Mouse (Mus musculus) telencephalon, adult 2 months (tissue): ENCODE data around the gene Rasal2.

ENCODE experiments used
- DNase-seq: peaks from one replicate; pipeline ENCODE4 v3.0.0-alpha.2; 2011; ENCODE audit warnings: low read depth, low spot score

Gene Rasal2

GRCm38 (mm10) chr1:157143326-157143932 lies 269.0 kb downstream of the Rasal2 start:
- no peak for DNase-seq

- DNase-seq, result no peak
Measured at GRCm38 (mm10) chr1:157141014-157141413, 271.4 kb downstream of the Rasal2 start.

GRCm38 (mm10) chr1:157137854-157138241 lies 274.5 kb downstream of the Rasal2 start:
- DNase-seq, result no peak

GRCm38 (mm10) chr1:157137132-157137853 lies 275.1 kb downstream of the Rasal2 start:
- DNase-seq, result no peak

GRCm38 (mm10) chr1:157128219-157128618 lies 284.2 kb downstream of the Rasal2 start:
- DNase-seq, result no peak

GRCm38 (mm10) chr1:157123836-157124235 lies 288.6 kb downstream of the Rasal2 start:
- DNase-seq, result no peak

GRCm38 (mm10) chr1:157119168-157119567 lies 293.2 kb downstream of the Rasal2 start:
- no peak for DNase-seq

- no peak for DNase-seq
Measured at GRCm38 (mm10) chr1:157117440-157117839, 295.0 kb downstream of the Rasal2 start.

- peak; percentile 49 for DNase-seq
Measured at GRCm38 (mm10) chr1:157114492-157114891, 297.9 kb downstream of the Rasal2 start.

- no peak for DNase-seq
Measured at GRCm38 (mm10) chr1:157110287-157110835, 302.0 kb downstream of the Rasal2 start.

GRCm38 (mm10) chr1:157108580-157108979 lies 303.8 kb downstream of the Rasal2 start, which contains the start of gene Tex35:
Tex35 (minus strand) TSS chr1:157108680.
- DNase-seq, result no peak

GRCm38 (mm10) chr1:157101122-157101865 lies 311.1 kb downstream of the Rasal2 start:
- no peak for DNase-seq

- no peak for DNase-seq
Measured at GRCm38 (mm10) chr1:157095534-157095933, 316.9 kb downstream of the Rasal2 start.

- no peak for DNase-seq
Measured at GRCm38 (mm10) chr1:157092622-157093021, 319.8 kb downstream of the Rasal2 start.

GRCm38 (mm10) chr1:157092140-157092539 lies 320.3 kb downstream of the Rasal2 start:
- DNase-seq, result no peak

GRCm38 (mm10) chr1:157090835-157091234 lies 321.6 kb downstream of the Rasal2 start:
- DNase-seq, result no peak

GRCm38 (mm10) chr1:157086097-157086994 lies 326.0 kb downstream of the Rasal2 start:
- DNase-seq, result peak; percentile 22
